Mouse (Mus musculus): Measurements from ENCODE around the gene Ino80d. TPM values are rescaled to one million over a fixed set of nuclear protein-coding genes. Genes with fewer than 3 reads are reported as not detected.

The Ino80d gene
- total RNA-seq, 2 experiments from 2014 or later, result 24.3 to 32.6 TPM

- no peak for DNase-seq
These were observed 6.7 kb downstream of the Ino80d start for GRCm38 (mm10) chr1:63107614-63108327.

GRCm38 (mm10) chr1:63102758-63103451 is 11.6 kb downstream of the Ino80d start:
- DNase-seq, result no peak

DNA sequence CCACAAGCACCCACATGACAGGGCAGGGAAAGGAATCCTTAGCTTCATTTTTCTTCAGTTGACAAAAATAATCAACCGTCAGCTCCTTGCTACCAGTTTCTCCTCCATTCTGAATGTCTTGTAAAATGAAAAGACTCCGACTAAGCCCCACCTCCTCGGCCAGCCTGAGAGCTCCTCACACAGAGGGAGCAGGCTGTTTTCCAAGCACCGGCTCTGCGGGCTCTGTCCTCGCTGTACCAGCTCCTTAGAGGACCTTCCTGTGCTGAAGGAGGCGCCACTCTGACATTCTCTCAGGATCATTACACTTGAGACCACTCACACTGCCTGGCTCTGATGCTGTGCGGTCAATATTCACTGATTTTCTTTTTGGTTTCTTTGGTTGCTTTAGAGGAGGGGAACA is 14.3 kb downstream of the Ino80d start:
- DNase-seq, result no peak

DNA sequence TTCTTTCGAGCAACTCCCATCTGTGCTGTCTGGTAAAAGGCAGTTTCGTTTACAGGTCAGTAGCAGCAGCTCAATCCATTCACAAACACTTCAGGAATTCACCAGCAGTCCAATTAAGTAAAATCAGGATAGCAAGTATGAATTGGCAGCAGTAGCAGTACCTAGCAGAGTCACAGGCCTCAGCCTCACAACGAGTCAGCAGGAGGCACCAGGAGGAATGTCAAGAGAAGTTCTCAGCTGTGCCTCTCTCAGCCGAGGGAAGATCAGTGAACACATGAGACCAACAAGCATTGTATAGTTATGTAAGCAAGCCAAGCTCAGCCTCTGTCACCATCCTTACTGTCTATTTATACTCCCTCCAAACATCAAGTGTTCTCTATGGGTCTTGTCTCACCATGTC is 15.6 kb downstream of the Ino80d start:
- DNase-seq, result no peak

DNA sequence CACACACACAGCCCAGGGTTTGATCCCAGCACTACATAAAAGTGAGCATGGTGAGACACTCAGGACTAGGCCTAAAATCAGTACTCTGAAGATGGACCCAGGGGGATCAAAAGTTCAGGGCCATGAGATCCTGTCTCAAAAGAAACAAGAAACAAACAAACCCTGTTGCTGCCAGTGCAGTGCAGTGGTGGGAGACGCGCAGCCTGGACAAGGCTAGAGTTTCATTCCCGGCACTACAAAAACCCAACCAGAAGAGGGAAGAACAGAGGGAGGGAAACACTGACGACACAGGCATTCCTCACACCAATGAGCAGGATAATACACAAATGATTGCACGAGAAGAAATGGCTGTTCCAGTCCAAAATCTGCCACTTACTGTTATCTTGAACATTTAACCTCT is 18.4 kb downstream of the Ino80d start:
- no peak for DNase-seq

DNA sequence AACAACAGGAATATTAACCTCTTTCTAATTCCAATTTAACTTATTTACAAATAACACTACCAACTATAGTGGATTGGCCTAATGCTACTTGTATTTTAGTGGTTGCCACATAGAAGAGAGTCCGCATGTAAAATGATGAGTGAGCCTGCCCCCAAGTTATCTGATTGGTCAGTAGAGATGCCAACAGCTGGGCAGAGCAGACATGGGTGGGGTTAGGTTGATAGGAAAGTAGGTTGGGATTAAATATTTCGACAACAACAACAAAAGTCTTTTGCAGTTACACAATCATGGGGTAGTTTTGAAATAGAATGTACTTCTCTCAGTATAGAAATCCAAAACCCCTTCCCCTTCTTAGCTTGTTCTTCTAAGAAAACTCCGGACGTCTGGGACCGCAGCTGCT is 24.7 kb downstream of the Ino80d start:
- DNase-seq, result no peak

- DNase-seq, result no peak
These were observed 25.9 kb downstream of the Ino80d start for GRCm38 (mm10) chr1:63088614-63089013.

- DNase-seq, result no peak
These were observed 34.2 kb downstream of the Ino80d start for GRCm38 (mm10) chr1:63080277-63080676.

- DNase-seq, result no peak
These were observed 38.1 kb downstream of the Ino80d start for GRCm38 (mm10) chr1:63076383-63076782.

- DNase-seq, result no peak
These were observed 43.1 kb downstream of the Ino80d start for GRCm38 (mm10) chr1:63071379-63071778.

- DNase-seq, result no peak
These were observed 56.1 kb downstream of the Ino80d start for GRCm38 (mm10) chr1:63058361-63058760.

- no peak for DNase-seq
These were observed 56.6 kb downstream of the Ino80d start for GRCm38 (mm10) chr1:63057849-63058248.

- no peak for DNase-seq
These were observed 57.1 kb downstream of the Ino80d start for GRCm38 (mm10) chr1:63057318-63057717.

- DNase-seq, result peak; percentile 51
These were observed 59.1 kb downstream of the Ino80d start for GRCm38 (mm10) chr1:63055386-63055785.

GRCm38 (mm10) chr1:63050866-63051265 is 63.6 kb downstream of the Ino80d start:
- no peak for DNase-seq

DNA sequence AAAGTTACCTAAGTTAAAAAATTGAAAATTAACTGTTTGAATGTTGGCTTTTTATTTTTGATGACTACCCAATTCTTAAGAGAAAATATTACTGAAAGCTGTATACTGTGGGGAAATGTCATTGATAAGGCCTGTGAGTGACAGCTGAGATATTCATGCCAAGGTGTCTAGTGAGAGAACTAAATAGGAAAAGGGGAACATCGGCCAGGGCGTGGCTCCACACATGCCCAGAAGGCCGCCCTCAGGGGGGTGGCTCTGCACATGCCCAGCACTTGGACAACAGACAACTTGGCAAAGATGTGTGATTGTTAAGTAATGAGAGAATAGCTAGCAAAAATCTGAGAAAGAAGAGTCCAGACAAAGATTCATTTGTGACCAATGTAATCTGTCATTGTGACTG is 64.5 kb downstream of the Ino80d start:
- peak; percentile 62 for DNase-seq

DNA sequence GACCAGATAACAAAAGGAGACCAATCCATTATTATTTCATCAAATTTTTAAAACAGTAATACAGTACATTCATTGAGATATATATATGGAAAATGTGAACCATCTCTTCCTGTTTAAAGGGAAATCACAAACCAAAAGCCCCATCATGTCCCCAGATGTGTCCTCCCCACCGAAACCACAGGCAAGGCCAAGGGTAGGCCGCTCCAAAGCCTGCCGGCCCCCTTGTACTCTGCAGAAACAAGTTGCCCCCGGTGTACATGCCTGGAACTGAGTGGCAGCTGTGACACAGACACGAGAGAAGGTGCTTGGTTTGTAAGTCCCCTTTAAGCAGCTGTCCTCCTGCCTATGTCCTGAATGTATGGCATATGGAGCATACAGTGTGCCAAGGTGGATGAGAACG is 66.5 kb downstream of the Ino80d start:
- no peak for DNase-seq

DNA sequence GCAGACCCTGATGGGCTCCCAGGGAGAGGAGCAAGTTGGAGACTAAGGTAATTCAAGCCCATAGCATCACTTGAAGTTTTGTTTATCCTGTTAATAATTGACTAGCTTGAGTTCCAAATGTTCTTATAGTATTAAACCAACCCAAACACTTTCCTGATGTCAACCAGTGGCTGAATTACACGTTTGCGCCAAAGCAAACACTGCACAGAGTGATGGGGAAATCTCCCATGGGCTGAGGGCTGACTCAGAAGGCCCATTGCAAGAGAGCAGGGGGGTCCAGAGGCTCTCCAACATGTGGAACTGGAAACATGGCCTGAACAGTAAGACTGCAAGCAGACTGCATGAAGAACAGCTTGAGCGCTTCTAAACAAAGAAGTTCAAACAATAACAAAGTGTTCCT is 81.5 kb downstream of the Ino80d start:
- no peak for DNase-seq

DNA sequence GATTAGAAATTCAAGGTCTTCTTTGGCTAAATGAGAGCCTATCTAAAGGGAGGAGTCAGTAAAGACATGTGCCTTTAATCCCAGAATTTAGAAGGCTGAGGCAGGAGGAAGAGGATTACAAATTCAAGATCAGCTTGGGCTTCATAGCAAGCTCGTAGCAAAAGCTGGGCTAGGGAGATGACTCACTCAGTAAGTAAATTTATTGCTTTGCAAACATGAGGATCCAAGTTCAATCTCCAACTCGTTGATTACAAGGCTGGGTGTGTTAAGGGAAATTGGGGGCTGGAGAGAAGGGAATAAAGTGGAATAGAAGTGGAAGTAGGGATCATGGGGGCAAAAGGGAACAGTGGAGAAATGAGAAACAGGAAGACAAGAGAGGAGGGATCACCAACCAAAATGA is 94.6 kb downstream of the Ino80d start:
- no peak for DNase-seq

DNA sequence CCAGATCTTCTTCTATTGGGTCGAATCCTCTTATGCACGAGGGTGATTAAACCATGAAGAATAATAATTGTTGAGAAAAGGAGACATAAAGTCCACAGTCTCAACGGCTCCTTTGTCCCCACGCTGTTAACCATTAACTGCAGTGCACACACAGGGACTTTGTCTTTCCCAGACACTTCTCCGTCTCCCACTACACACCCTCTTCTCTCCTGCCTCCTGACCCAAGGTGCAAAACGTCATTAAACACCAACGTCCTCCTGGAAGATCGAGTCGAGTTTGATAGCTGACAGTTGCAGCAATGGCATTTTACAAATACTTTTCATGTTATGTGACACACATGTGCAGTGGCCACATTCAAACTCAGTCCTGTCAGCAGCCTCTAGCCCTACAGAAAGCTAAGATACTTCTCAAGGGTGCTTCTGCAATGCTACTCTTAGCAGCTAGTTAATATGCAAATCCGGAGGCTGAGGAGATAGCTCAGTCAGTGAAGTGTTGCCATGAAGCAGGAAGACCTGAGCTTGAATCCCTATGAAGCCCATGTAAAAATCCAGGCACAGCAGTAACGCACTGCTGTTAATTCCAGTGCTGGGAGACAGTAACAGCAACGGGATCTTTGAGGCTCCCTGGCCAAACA is 109.3 kb downstream of the Ino80d start:
- no peak for DNase-seq

DNA sequence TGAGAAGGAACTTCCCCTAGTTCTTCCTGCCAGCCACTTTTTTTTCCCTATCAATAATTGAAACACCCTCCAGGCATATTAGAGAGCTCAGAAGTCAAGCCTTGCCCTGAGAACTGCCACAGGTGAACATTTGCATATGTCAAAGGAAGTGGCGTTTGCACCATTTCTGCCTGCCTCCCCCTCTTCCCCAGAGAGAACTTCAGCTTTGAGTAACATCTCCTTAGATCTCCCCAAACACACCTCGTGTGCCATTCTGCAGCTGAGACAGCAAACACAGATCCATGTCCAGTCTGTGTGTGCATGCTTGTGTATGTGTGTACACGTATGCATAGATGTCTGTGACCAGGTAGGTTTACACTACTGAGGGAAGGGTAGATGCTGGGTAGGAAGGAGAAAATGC is 112.6 kb downstream of the Ino80d start:
- no peak for DNase-seq

DNA sequence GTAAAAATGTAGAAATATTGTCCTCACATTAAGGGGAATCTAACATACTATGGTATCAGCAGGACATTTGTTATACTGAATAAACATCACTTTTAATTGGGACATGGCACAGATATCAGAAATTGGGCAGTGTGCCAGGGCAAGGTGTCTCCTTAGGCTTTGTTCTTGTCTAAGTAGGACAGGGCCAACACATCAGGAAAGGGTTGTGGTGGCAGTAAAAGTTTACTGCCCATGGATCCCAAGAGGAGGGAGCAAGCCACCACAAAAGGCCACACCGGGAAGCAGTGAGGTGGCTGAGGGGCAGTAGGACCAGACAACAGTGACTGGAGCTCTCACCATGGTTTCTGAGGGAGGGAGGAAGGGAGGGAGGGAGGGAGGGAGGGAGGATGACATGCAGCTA is 121.1 kb downstream of the Ino80d start:
- DNase-seq, result no peak

GRCm38 (mm10) chr1:62992648-62993047 is 121.8 kb downstream of the Ino80d start:
- no peak for DNase-seq

GRCm38 (mm10) chr1:62991021-62991420 is 123.4 kb downstream of the Ino80d start:
- no peak for DNase-seq

Data from adrenal gland, postnatal 10 days (tissue).